Mouse (Mus musculus): ENCODE data around the gene Mroh3. TPM values are rescaled to one million over a fixed set of nuclear protein-coding genes. Genes with fewer than 3 reads are reported as not detected.

The Mroh3 gene
- polyA plus RNA-seq, 1 experiment, result not detected

DNA sequence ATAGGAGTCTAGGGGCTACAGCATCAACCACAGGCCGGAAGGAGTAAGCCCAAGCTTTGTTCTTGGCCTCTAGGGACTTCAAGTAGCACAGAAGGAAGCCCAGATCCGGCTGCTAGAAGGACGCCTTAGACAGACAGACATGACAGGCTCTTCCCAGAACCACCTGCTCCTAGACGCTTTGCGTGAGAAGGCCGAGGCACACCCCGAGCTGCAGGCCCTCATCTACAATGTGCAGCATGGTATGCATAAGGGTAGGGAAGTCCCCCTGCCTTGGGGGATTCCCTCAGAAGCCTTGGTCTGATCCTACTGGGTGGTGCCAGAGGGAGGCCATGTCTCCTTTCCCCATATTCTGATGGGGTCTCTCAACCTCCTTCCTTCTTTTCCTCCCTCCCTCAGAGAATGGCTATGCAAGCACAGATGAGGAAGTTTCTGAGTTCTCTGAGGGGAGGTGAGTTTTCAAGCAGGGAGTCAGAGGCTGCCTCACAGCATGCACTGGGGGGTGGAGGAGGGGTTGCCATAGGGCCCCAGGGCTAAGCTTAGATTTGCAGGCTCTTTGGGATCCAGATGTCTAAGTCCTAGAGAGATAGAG, 51.2 kb downstream of the Mroh3 start:
- H3K4me1 ChIP-seq (ENCODE audit: control insufficient read depth, insufficient read depth, low read length), result peaks cover 10% of the 10 kb centered on the region
- TF ChIP-seq CTCF (IDR thresholded peaks at IDR 0.05; ENCODE audit: low read depth, low read length) (no peak), POLR2A (IDR thresholded peaks at IDR 0.05; ENCODE audit: borderline replicate concordance, low read depth, low read length) (no peak)

DNA sequence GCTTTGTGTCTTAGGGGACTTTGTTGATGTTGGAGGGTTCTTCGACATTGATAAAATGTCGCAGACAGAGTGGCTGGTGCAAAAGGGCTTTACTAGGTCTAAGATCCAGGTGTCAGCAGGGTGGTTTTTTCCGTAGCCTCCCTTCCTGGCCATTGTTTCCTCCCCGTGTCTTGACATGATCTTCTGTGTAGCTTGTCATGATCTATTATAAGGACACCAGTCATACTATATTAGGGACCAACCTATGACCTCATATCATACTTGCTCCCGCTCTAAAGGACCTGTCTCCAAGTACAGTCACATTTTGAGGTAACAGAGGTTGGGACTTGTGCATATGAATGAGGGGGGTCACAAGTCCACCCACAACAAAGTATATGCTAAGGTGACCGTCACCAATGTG, 51.7 kb downstream of the Mroh3 start:
- TF ChIP-seq POLR2A (IDR thresholded peaks at IDR 0.05; ENCODE audit: borderline replicate concordance, low read depth, low read length), result no peak
- TF ChIP-seq CTCF (IDR thresholded peaks at IDR 0.05; ENCODE audit: low read depth, low read length), result no peak
- Histone ChIP-seq H3K4me3 (ENCODE audit: insufficient read depth, low read length) (no peak overlapping the region), H3K27ac (ENCODE audit: insufficient read depth, low read depth, low read length) (no peak overlapping the region), H3K4me1 (ENCODE audit: control insufficient read depth, insufficient read depth, low read length) (peaks cover 10% of the 10 kb centered on the region)

More for the DNA sequence above, 51.2 kb downstream of the Mroh3 start:
- H3K27ac ChIP-seq (ENCODE audit: insufficient read depth, low read depth, low read length), result no peak overlapping the region
- H3K4me3 ChIP-seq (ENCODE audit: insufficient read depth, low read length), result no peak overlapping the region

DNA sequence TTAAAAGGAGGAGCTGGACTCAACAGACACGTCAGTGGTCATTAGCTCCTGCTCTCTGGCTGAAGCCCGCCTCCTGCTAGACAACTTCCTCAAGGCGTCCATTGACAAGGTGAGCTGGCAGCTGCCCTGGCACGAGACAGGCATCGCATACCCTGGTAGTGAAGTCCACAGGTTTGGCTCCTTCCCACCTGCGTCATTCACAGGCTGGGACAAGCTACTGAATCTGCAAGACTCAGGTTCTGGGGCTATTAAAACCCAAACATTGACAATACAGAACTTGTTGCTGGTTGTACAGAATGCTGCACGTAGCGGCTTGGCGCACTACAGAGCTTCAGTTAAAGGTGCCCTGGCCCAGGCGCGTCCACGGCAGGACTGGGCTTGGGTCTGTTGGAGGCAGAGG, 52.3 kb downstream of the Mroh3 start:
- no peak for TF ChIP-seq POLR2A (IDR thresholded peaks at IDR 0.05; ENCODE audit: borderline replicate concordance, low read depth, low read length)
- TF ChIP-seq CTCF (IDR thresholded peaks at IDR 0.05; ENCODE audit: low read depth, low read length), result no peak
- no peak overlapping the region for H3K4me3 ChIP-seq (ENCODE audit: insufficient read depth, low read length)
- no peak overlapping the region for H3K27ac ChIP-seq (ENCODE audit: insufficient read depth, low read depth, low read length)
- peaks cover 10% of the 10 kb centered on the region for H3K4me1 ChIP-seq (ENCODE audit: control insufficient read depth, insufficient read depth, low read length)

DNA sequence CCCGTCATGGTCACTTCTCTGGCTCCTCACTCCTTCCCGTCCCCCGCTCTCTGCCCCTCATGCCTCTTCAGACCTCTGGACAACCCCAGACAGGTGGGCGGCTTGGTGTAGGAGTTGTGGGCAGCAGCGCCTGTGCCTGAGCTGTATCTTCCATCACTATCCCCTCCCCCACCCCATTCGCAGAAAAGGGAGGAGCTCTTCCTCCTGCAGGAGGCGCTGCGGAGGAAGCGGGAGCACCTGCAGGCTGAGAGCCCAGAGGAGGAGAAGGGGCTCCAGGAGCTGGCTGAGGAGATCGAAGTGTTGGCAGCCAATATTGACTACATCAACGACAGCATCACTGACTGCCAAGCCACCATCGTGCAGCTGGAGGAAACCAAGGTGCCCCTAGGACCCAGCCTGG, 52.8 kb downstream of the Mroh3 start:
- Histone ChIP-seq H3K27ac (ENCODE audit: insufficient read depth, low read depth, low read length) (no peak overlapping the region), H3K4me3 (ENCODE audit: insufficient read depth, low read length) (no peak overlapping the region), H3K4me1 (ENCODE audit: control insufficient read depth, insufficient read depth, low read length) (peaks cover 10% of the 10 kb centered on the region)
- TF ChIP-seq POLR2A (IDR thresholded peaks at IDR 0.05; ENCODE audit: borderline replicate concordance, low read depth, low read length), result no peak
- TF ChIP-seq CTCF (IDR thresholded peaks at IDR 0.05; ENCODE audit: low read depth, low read length), result no peak

DNA sequence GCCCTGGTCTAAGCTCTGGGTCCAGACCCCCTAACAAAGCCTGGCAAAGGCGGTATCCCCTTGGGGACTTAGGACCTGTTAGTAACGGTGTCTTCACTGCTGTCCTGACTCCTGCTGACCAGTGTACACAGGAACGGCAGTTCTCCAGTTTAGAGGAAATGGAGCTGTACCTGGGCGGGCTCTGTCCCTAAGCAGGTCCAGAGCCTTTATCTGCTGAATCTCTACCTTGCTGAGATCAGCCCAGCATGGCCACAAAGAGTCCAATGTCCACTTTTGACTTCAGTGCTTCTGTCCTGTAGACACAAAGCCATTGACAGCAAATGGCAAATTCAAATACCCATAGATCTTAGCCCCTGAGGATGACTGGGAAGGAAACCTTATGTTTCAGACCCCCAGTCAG, 55.7 kb downstream of the Mroh3 start:
- Histone ChIP-seq H3K27ac (ENCODE audit: insufficient read depth, low read depth, low read length) (no peak overlapping the region), H3K4me1 (ENCODE audit: control insufficient read depth, insufficient read depth, low read length) (peaks cover 9% of the 10 kb centered on the region), H3K4me3 (ENCODE audit: insufficient read depth, low read length) (no peak overlapping the region)
- TF ChIP-seq CTCF (IDR thresholded peaks at IDR 0.05; ENCODE audit: low read depth, low read length) (no peak), POLR2A (IDR thresholded peaks at IDR 0.05; ENCODE audit: borderline replicate concordance, low read depth, low read length) (no peak)

DNA sequence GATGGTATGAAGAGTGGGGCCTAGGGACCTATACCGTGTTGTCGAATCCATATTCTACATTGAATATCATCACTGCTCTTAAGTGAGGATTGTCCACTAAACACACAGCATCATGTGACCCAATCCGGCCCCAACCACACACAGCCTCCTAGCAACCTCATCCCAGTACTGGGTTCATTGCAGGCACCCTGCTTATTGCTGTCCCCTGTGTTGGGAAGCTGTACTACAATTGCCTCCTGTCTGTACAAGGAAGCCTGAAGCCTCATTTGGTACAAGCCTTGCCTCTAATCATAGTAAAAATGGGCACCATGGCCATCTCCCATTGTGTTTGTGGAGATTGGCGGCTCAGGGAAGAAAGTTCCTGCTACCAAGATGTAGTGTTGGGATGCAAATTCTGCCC, 56.3 kb downstream of the Mroh3 start:
- peaks cover 4% of the 10 kb centered on the region for H3K4me1 ChIP-seq (ENCODE audit: control insufficient read depth, insufficient read depth, low read length)
- no peak overlapping the region for H3K27ac ChIP-seq (ENCODE audit: insufficient read depth, low read depth, low read length)
- TF ChIP-seq CTCF (IDR thresholded peaks at IDR 0.05; ENCODE audit: low read depth, low read length), result no peak
- TF ChIP-seq POLR2A (IDR thresholded peaks at IDR 0.05; ENCODE audit: borderline replicate concordance, low read depth, low read length), result no peak
- no peak overlapping the region for H3K4me3 ChIP-seq (ENCODE audit: insufficient read depth, low read length)

DNA sequence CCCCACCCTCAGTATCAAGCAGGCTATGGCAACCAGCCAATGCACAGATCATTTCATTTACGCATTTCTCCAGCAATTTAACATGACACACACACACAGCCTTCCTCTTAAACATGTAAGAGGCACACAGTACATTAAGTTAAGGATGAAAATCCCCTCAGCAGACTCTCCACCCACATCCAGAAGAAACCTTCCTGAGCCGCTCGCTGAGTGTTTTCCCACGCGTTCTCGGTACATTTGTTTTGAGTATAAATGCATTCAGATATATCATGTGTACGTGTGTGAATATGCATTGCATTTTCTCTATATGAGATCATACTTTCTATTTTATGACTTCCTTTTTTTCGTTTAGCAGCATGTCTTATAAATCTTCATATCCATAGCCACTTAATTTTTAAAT, 61.3 kb downstream of the Mroh3 start:
- peaks cover 11% of the 10 kb centered on the region for H3K4me1 ChIP-seq (ENCODE audit: control insufficient read depth, insufficient read depth, low read length)
- TF ChIP-seq POLR2A (IDR thresholded peaks at IDR 0.05; ENCODE audit: borderline replicate concordance, low read depth, low read length) (no peak), CTCF (IDR thresholded peaks at IDR 0.05; ENCODE audit: low read depth, low read length) (no peak)
- no peak overlapping the region for H3K4me3 ChIP-seq (ENCODE audit: insufficient read depth, low read length)
- no peak overlapping the region for H3K27ac ChIP-seq (ENCODE audit: insufficient read depth, low read depth, low read length)

DNA sequence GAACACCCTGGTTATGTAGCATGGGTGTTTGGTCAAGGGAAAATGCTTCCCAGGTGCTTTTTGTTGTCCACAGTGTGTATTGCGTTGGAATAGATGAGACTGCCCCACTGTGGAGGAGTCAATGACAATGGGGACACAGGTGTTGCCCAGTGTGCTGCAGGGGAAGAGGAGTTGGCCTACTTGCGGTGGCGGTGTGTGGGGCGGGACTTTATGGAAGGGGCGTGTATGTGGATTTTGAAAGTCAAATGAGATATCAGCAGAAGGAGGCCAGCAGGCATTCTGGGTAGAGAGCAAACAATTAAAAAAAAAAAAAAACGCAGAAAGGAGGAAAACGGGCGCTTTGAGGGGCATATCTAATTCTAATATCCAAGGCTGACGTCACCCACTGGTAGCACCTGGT, 62.9 kb downstream of the Mroh3 start:
- Histone ChIP-seq H3K4me3 (ENCODE audit: insufficient read depth, low read length) (no peak overlapping the region), H3K27ac (ENCODE audit: insufficient read depth, low read depth, low read length) (no peak overlapping the region), H3K4me1 (ENCODE audit: control insufficient read depth, insufficient read depth, low read length) (peaks cover 13% of the 10 kb centered on the region)
- TF ChIP-seq CTCF (IDR thresholded peaks at IDR 0.05; ENCODE audit: low read depth, low read length) (no peak), POLR2A (IDR thresholded peaks at IDR 0.05; ENCODE audit: borderline replicate concordance, low read depth, low read length) (no peak)

DNA sequence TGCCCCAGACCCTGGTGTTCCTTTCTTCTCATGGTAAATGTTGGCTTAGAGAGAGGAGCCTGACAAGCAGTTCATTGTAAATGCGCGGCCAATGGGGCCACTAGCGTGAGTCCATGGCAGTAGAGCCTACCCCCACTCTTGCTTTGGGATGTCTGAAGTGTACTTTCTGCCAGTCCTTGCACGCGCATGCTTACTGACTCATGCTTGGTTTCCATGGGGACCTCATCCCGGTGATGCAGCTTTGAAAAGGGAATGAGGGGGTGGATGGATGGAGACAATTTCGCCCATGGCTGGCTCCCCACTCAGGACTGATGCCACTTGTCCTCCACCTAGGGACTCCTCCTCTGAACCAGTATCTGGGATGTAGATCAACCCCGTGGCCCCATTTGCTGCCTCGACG, 69.1 kb downstream of the Mroh3 start:
- H3K4me3 ChIP-seq (ENCODE audit: insufficient read depth, low read length), result no peak overlapping the region
- H3K4me1 ChIP-seq (ENCODE audit: control insufficient read depth, insufficient read depth, low read length), result peaks cover 36% of the 10 kb centered on the region
- no peak overlapping the region for H3K27ac ChIP-seq (ENCODE audit: insufficient read depth, low read depth, low read length)
- TF ChIP-seq POLR2A (IDR thresholded peaks at IDR 0.05; ENCODE audit: borderline replicate concordance, low read depth, low read length) (no peak), CTCF (IDR thresholded peaks at IDR 0.05; ENCODE audit: low read depth, low read length) (no peak)

DNA sequence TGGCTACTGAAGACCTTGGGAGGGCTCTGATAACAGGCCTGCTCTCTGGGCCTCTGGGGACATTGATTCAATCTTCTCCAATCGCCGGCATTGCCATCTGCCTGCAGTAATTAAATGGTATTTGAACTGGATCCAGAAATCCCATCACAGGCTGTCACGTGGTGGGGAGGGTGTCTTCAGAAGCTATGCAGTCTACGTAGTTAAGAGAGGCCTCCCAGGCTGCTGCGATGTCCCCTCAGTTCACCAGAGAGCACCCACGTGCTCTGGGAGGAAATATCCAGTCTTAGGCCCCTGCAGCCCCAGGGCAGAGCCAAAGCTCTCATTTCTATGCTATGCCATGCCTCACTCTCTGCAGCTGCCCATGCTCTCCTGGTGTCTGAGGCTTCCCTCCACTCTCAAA, 70.3 kb downstream of the Mroh3 start:
- no peak overlapping the region for H3K4me3 ChIP-seq (ENCODE audit: insufficient read depth, low read length)
- peak overlapping the region; percentile 88 for H3K27ac ChIP-seq (ENCODE audit: insufficient read depth, low read depth, low read length)
- TF ChIP-seq CTCF (IDR thresholded peaks at IDR 0.05; ENCODE audit: low read depth, low read length), result no peak
- no peak for TF ChIP-seq POLR2A (IDR thresholded peaks at IDR 0.05; ENCODE audit: borderline replicate concordance, low read depth, low read length)
- peaks cover 44% of the 10 kb centered on the region for H3K4me1 ChIP-seq (ENCODE audit: control insufficient read depth, insufficient read depth, low read length)
